Mouse (Mus musculus): ENCODE measurements around the gene Mrpl54. TPM values are rescaled to one million over a fixed set of nuclear protein-coding genes. Genes with fewer than 3 reads are reported as not detected.

The Mrpl54 gene
- total and polyA plus RNA-seq, 3 experiments, result 137 to 421 (median 157) TPM

DNA sequence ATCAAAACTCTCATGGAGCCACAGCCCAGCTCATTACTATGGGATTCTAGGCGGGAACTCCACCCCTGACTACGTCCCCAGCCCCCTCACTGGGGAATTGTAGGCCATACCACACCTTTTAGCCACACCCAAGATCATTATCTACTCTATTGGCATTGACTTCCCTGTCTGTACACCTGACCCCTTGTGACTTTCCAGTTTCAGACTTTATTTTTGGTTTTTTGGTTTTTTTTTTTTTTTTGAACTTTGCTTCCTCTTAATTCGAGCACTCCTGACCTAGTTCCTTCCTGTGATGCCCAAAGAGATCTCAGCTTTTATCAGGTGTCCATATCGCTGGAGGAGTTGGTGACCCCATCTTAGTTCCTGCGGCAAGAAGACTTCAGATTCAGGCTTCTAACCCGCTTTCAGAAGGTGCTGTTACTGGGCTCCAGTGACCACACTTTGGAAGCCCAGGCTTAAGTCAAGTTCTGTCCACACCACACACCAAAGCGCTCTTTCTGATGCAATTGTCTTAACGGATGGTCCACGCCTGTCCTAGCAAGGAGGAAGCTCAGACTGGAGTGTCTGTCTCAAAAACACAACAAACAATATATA, 24.9 kb upstream of the Mrpl54 start, which contains the start of gene Tjp3 (continued):
- TF ChIP-seq ELF1 (IDR thresholded peaks at IDR 0.05; ENCODE audit: low read depth, low read length) (peak; percentile 24; the same call in 1 of the 2 replicates), POLR2A (IDR thresholded peaks at IDR 0.05; ENCODE audit: control insufficient read depth in 1 of 2, insufficient read depth in 1 of 2, low read depth in 1 of 2, low read length in 2 of 2, poor library complexity in 1 of 2) (no peak), ETS1 (IDR thresholded peaks at IDR 0.05; ENCODE audit: low read depth, low read length) (no peak; the same call in 1 of the 2 replicates), GATA1 (IDR thresholded peaks at IDR 0.05; ENCODE audit: low read depth, low read length) (peak; percentile 64), BHLHE40 (IDR thresholded peaks at IDR 0.05; ENCODE audit: borderline replicate concordance, low read depth, low read length) (peak; percentile 26; the same call in 1 of the 2 replicates), ZKSCAN1 (IDR thresholded peaks at IDR 0.05; ENCODE audit: low read depth, low read length) (peak; percentile 76; the same call in 1 of the 2 replicates), USF1 (IDR thresholded peaks at IDR 0.05; ENCODE audit: low read depth, low read length) (no peak), E2F4 (IDR thresholded peaks at IDR 0.05; ENCODE audit: borderline replicate concordance, low read depth, low read length) (no peak)

- H3K4me1 ChIP-seq (ENCODE audit: control insufficient read depth in 1 of 2, insufficient read depth in 2 of 2, low read length in 2 of 2), result peaks cover 13 to 39% of the 10 kb centered on the region in 2 experiments
- TF ChIP-seq ELF1 (IDR thresholded peaks at IDR 0.05; ENCODE audit: low read depth, low read length), result no peak
- no peak for TF ChIP-seq SIN3A (IDR thresholded peaks at IDR 0.05; ENCODE audit: low read length)
- TF ChIP-seq MYB (IDR thresholded peaks at IDR 0.05; ENCODE audit: low read depth, low read length), result no peak
- TF ChIP-seq BHLHE40 (IDR thresholded peaks at IDR 0.05; ENCODE audit: borderline replicate concordance, low read depth, low read length), result no peak
- TF ChIP-seq RCOR1 (IDR thresholded peaks at IDR 0.05; ENCODE audit: low read depth, low read length), result no peak
- no peak for TF ChIP-seq POLR2AphosphoS5 (IDR thresholded peaks at IDR 0.05; ENCODE audit: borderline replicate concordance, low read depth, low read length)
- no peak for TF ChIP-seq CTCF (IDR thresholded peaks at IDR 0.05 in 2 of 3, conservative IDR thresholded peaks at IDR 0.05 in 1 of 3; ENCODE audit: control insufficient read depth in 1 of 3, insufficient read depth in 1 of 3, low read depth in 2 of 3, low read length in 3 of 3, poor library complexity in 1 of 3, severe bottlenecking in 1 of 3)
- H3K9ac ChIP-seq (ENCODE audit: control insufficient read depth, low read depth, low read length, poor library complexity, severe bottlenecking), result no peak overlapping the region
- H3K9me3 ChIP-seq (replicated peaks; ENCODE audit: insufficient read depth, low read length), result no peaks in the 10 kb centered on the region
- peaks cover 28% of the 10 kb centered on the region for H3K79me2 ChIP-seq (ENCODE audit: control insufficient read depth, insufficient read depth, low read length, poor library complexity)
- H3K36me3 ChIP-seq (ENCODE audit: control insufficient read depth in 1 of 2, insufficient read depth in 2 of 2, low read length in 2 of 2), result peaks cover 0 to 26% of the 10 kb centered on the region in 2 experiments; a peak in 2 of 4 replicates
- H3K27me3 ChIP-seq (ENCODE audit: control insufficient read depth in 1 of 2, insufficient read depth in 2 of 2, low read length in 2 of 2), result no peaks in the 10 kb centered on the region
- H3K4me3 ChIP-seq (ENCODE audit: control insufficient read depth in 1 of 2, insufficient read depth in 1 of 2, low read depth in 2 of 2, low read length in 2 of 2), result no peak overlapping the region
- peak overlapping the region; percentile 82 for H3K27ac ChIP-seq (ENCODE audit: control insufficient read depth, low read depth, low read length)
- DNase-seq (ENCODE audit: low read depth, low spot score), result no peak
Measured at GRCm38 (mm10) chr10:81290698-81291460, 24.1 kb upstream of the Mrpl54 start.

GRCm38 (mm10) chr10:81289811-81290210, 23.1 kb upstream of the Mrpl54 start:
- peaks cover 12 to 32% of the 10 kb centered on the region in 2 experiments for H3K4me1 ChIP-seq (ENCODE audit: control insufficient read depth in 1 of 2, insufficient read depth in 2 of 2, low read length in 2 of 2)

More at GRCm38 (mm10) chr10:81289811-81290210, 23.1 kb upstream of the Mrpl54 start:
- Histone ChIP-seq H3K79me2 (ENCODE audit: control insufficient read depth, insufficient read depth, low read length, poor library complexity) (peaks cover 17% of the 10 kb centered on the region), H3K27me3 (ENCODE audit: control insufficient read depth in 1 of 2, insufficient read depth in 2 of 2, low read length in 2 of 2) (no peaks in the 10 kb centered on the region), H3K9ac (ENCODE audit: control insufficient read depth, low read depth, low read length, poor library complexity, severe bottlenecking) (no peak overlapping the region), H3K27ac (ENCODE audit: control insufficient read depth, low read depth, low read length) (no peak overlapping the region), H3K9me3 (replicated peaks; ENCODE audit: insufficient read depth, low read length) (no peaks in the 10 kb centered on the region), H3K36me3 (ENCODE audit: control insufficient read depth in 1 of 2, insufficient read depth in 2 of 2, low read length in 2 of 2) (peaks cover 0 to 26% of the 10 kb centered on the region in 2 experiments; a peak in 2 of 4 replicates), H3K4me3 (ENCODE audit: control insufficient read depth in 1 of 2, insufficient read depth in 1 of 2, low read depth in 2 of 2, low read length in 2 of 2) (no peak overlapping the region)
- no peak for TF ChIP-seq RAD21 (IDR thresholded peaks at IDR 0.05; ENCODE audit: low read depth, low read length)
- no peak for TF ChIP-seq GATA1 (IDR thresholded peaks at IDR 0.05; ENCODE audit: low read depth, low read length)
- no peak for TF ChIP-seq MYC (IDR thresholded peaks at IDR 0.05; ENCODE audit: low read depth, low read length)
- no peak for TF ChIP-seq POLR2AphosphoS2 (IDR thresholded peaks at IDR 0.05; ENCODE audit: low read length)
- TF ChIP-seq CHD2 (IDR thresholded peaks at IDR 0.05; ENCODE audit: low read length), result no peak
- no peak for TF ChIP-seq NRF1 (IDR thresholded peaks at IDR 0.05; ENCODE audit: insufficient read depth, low read depth, low read length, poor library complexity, severe bottlenecking)
- no peak for TF ChIP-seq ETS1 (IDR thresholded peaks at IDR 0.05; ENCODE audit: low read depth, low read length)
- no peak for TF ChIP-seq MEF2A (IDR thresholded peaks at IDR 0.05; ENCODE audit: extremely low read depth, insufficient replicate concordance, low read depth, low read length, poor library complexity, severe bottlenecking)
- no peak for TF ChIP-seq TBP (IDR thresholded peaks at IDR 0.05; ENCODE audit: low read depth, low read length)
- no peak for TF ChIP-seq TCF12 (IDR thresholded peaks at IDR 0.05; ENCODE audit: low read depth, low read length)
- no peak for TF ChIP-seq BHLHE40 (IDR thresholded peaks at IDR 0.05; ENCODE audit: borderline replicate concordance, low read depth, low read length)
- TF ChIP-seq ZMIZ1 (IDR thresholded peaks at IDR 0.05; ENCODE audit: low read depth, low read length), result no peak
- no peak for TF ChIP-seq MXI1 (IDR thresholded peaks at IDR 0.05; ENCODE audit: low read depth, low read length)
- no peak for TF ChIP-seq CHD1 (IDR thresholded peaks at IDR 0.05; ENCODE audit: low read depth, low read length)
- no peak for TF ChIP-seq EP300 (IDR thresholded peaks at IDR 0.05; ENCODE audit: low read depth in 1 of 2, low read length in 2 of 2)
- no peak for TF ChIP-seq ZC3H11A (IDR thresholded peaks at IDR 0.05; ENCODE audit: low read depth, low read length)
- no peak for TF ChIP-seq TAL1 (IDR thresholded peaks at IDR 0.05; ENCODE audit: low read length)
- DNase-seq (ENCODE audit: low read depth, low spot score), result no peak

Data from MEL (cell line).